Mouse (Mus musculus): ENCODE data around the gene Gstm4.

GRCm38 (mm10) chr3:108083904-108084407 lies 39.3 kb upstream of the Gstm4 start:
- TF ChIP-seq CTCF (IDR thresholded peaks at IDR 0.05; ENCODE audit: low read depth) (no peak), EP300 (optimal IDR thresholded peaks at IDR 0.05) (no peak)
